Mouse (Mus musculus): Measurements from ENCODE around the gene Tssc4. TPM values are rescaled to one million over a fixed set of nuclear protein-coding genes. Genes with fewer than 3 reads are reported as not detected.
A peak's percentile ranks its signal among the peaks of the same experiment; 100 is the strongest.

The Tssc4 gene
- polyA plus RNA-seq, 1 experiment from 2014 or later = 45.7 TPM

DNA sequence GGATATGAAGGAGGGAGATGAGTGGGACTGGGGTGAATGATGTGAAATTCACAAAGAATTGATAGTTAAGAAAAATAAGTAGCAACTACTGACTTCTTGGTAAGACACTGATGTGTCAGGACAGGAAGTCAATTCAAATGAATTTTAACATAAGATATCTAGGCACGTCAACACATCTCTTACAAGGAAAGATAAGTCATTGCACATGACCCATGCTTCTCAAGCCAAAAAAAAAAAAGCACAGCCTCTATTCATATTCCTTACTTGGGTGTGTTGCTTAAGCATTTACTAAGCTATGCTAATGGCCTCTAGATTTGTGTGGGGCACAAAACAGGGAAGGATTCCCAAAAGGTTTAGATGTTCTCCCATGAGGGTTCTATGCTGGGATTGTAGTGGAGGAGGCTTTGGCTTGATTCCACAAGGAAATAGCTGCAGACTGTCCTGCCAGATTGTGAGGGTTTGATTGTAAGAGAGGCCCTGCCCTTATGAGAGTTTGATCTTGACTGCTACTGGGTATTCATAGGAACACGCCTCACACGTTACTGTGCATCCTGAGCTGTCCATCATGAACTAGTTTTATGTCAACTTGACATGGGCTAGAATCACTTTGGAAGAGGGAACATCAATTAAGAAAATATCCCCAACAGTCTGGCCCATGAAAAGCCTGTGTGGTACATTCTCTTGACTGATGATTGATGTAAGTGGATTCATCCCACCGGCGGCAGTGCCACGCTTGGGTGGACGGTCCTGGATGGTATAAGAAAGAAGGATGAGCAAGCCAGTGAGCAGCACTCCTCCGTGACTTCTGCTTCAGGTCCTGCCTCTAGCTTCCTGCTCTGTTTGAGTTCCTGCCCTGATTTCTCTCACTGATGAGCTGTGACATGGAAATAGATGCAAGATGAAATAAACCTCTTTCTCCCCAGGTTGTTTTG, 34.3 kb upstream of the Tssc4 start:
- ATAC-seq (replicated peaks; ENCODE audit: insufficient number of reproducible peaks, insufficient read depth, low FRiP score, low read depth) = no peak
- WGBS = 83% methylated on average over 8 of the region's 8 CpGs
- Histone ChIP-seq H3K9ac (no peak overlapping the region), H3K4me1 (replicated peaks) (peaks cover 14% of the 10 kb centered on the region), H3K4me3 (no peak overlapping the region), H3K27me3 (no peaks in the 10 kb centered on the region), H3K4me2 (no peak overlapping the region), H3K9me3 (replicated peaks) (no peaks in the 10 kb centered on the region), H3K27ac (no peak overlapping the region), H3K36me3 (no peaks in the 10 kb centered on the region)

DNA sequence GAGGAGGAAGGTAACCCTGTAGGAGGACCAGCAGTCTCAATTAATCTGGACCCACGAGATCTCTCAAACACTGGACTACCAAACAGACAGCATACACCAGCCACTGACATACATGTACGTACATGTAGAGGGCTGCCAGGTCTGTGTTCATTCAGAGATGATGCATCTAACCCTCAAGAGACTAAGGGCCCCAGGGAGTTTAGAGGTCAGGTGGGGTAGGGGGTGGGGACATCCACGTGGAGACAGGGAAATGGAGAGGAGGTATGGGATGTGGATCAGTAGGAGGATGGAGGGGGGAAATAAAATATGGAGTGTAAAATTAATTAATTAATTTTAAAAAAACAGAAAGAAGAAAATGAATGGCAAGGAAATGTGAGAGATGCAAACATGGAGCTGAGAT, 32.3 kb upstream of the Tssc4 start:
- Histone ChIP-seq H3K4me2 (no peak overlapping the region), H3K27ac (no peak overlapping the region), H3K4me1 (replicated peaks) (peaks cover 22% of the 10 kb centered on the region), H3K9ac (no peak overlapping the region), H3K9me3 (replicated peaks) (no peaks in the 10 kb centered on the region), H3K27me3 (no peaks in the 10 kb centered on the region), H3K4me3 (no peak overlapping the region), H3K36me3 (no peaks in the 10 kb centered on the region)
- WGBS = 84% methylated on average over 3 of the region's 3 CpGs
- no peak for ATAC-seq (replicated peaks; ENCODE audit: insufficient number of reproducible peaks, insufficient read depth, low FRiP score, low read depth)

DNA sequence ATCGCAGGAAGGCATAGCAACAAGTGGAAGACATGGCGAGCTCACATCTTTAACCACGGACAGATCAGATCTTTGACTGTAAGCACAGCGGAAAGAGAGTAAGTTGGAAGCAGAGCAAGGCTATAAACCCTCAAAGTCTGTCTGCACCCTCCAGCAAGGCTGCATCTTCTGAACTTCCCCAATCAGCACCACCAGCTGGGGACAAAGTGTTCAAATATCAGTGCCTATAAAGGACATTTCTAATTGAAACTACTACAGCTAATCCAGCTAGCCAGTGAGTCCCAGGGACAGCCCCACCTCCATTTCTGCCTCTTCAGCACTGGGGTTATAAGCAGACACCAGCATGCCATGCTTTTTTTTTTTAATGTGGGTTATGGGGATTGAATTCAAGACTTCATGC, 31.7 kb upstream of the Tssc4 start:
- H3K27ac ChIP-seq = no peak overlapping the region
- peaks cover 25% of the 10 kb centered on the region for H3K4me1 ChIP-seq (replicated peaks)
- WGBS = 89% methylated on average over 4 of the region's 4 CpGs
- no peaks in the 10 kb centered on the region for H3K36me3 ChIP-seq
- ATAC-seq (replicated peaks; ENCODE audit: insufficient number of reproducible peaks, insufficient read depth, low FRiP score, low read depth) = no peak
- no peak overlapping the region for H3K4me3 ChIP-seq
- H3K9ac ChIP-seq = no peak overlapping the region
- no peak overlapping the region for H3K4me2 ChIP-seq
- no peaks in the 10 kb centered on the region for H3K9me3 ChIP-seq (replicated peaks)
- no peaks in the 10 kb centered on the region for H3K27me3 ChIP-seq

DNA sequence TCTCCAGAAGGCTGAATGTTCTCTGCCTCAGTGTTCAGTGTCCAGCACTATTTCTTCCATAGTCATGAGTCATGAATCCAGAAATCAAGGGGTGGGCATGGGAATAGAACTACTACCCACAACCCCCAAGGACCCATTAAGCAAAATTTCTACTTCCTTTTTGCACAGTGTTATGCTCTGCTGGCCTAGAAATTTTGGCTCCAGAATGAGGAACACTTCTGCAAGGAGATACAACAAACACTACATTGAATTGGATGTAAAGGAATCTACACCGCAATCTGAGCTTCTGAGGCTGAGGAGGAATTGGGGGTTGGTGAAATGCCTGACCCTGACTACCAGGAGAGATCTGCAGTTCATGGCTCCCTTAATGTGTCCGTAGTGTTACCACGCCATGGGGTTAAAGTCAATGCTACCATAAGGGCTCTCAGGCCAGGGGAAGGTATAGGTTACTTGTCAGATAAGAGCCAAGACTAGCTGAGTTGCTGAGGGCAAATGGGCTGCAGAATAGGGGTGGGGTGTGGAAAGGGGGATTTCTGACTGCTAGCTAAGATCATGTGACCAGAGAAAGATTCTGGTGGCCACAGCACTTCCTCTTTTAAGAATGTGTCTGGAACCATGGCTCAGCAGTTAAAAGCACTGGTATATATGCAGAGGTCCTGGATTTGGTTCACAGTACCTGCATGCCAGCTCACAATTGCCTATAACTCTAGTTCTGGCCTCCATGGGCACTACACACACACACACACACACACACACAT, 30.7 kb upstream of the Tssc4 start:
- 79% methylated on average over 3 of the region's 3 CpGs for WGBS
- Histone ChIP-seq H3K4me3 (no peak overlapping the region), H3K36me3 (no peaks in the 10 kb centered on the region), H3K27ac (no peak overlapping the region), H3K4me1 (replicated peaks) (peaks cover 32% of the 10 kb centered on the region), H3K27me3 (no peaks in the 10 kb centered on the region), H3K4me2 (no peak overlapping the region), H3K9me3 (replicated peaks) (no peaks in the 10 kb centered on the region), H3K9ac (no peak overlapping the region)
- no peak for ATAC-seq (replicated peaks; ENCODE audit: insufficient number of reproducible peaks, insufficient read depth, low FRiP score, low read depth)

DNA sequence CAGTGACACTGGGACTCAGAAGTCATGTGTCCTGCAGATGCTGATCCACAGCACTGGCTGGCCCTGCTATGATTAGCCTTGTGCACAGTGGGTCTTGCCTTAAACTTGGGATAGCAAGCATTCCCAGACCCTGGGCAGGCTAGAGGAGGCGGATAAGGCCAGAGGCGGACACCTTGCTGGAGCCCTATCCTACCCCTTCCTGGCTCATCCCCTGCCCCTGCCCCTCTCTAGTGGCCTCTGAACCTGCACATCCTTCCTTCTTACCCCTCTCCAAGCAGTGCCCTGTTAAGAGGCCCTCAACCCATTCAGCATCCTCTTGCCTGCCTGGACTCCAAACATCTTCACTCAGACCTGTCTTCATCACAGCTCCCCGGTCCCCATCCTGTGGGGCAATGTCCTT, 28.5 kb upstream of the Tssc4 start:
- 82% methylated on average over 3 of the region's 3 CpGs for WGBS
- peaks cover 29% of the 10 kb centered on the region for H3K4me1 ChIP-seq (replicated peaks)
- H3K9me3 ChIP-seq (replicated peaks) = 0 out of 2 replicates have a peak, but pooled peaks cover 4% of the 10 kb centered on the region
- no peak overlapping the region for H3K9ac ChIP-seq
- H3K27me3 ChIP-seq = no peaks in the 10 kb centered on the region
- H3K36me3 ChIP-seq = no peaks in the 10 kb centered on the region
- no peak overlapping the region for H3K4me3 ChIP-seq
- no peak for ATAC-seq (replicated peaks; ENCODE audit: insufficient number of reproducible peaks, insufficient read depth, low FRiP score, low read depth)
- no peak overlapping the region for H3K4me2 ChIP-seq
- H3K27ac ChIP-seq = peak overlapping the region; percentile 75; the same call in 1 of the 2 replicates

DNA sequence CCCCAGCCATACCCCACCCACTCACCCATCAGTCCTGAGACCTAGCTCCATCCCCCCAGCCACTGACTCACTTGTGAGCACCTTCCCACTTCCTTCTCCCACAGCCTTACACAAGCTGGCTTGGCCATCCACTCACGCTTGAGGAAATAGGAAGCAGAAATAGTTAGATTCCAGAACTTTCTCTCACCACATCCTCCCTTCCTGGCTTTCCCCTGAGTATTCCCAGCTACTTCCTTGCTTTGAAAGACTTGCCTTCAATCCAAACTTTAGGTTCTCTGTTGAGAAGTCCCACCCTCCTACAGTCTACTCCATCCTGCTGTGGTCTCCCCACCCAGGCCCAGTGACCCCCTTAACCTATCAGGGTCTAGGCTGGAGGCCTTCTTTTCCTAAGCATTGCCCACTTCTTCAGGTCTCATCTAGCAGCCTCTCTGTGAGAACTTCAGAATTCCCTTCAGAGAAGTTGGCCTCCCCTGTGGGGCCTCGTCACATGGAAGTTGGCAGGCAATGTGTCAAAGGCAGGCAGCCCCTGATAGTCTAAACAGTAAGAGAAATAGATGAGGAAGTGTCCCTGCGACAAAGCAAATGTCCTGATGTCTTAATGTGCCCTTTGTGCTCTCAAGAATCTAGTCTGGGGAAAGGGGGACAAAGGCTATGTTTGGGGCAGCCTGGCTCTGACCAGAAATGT, 27.8 kb upstream of the Tssc4 start:
- Histone ChIP-seq H3K4me3 (no peak overlapping the region), H3K9ac (no peak overlapping the region), H3K4me1 (replicated peaks) (peaks cover 29% of the 10 kb centered on the region), H3K4me2 (no peak overlapping the region), H3K27ac (peak overlapping the region; percentile 75), H3K9me3 (replicated peaks) (0 out of 2 replicates have a peak, but pooled peaks cover 4% of the 10 kb centered on the region), H3K36me3 (no peaks in the 10 kb centered on the region), H3K27me3 (no peaks in the 10 kb centered on the region)
- peak; percentile 16; the same call in 1 of the 2 replicates for ATAC-seq (replicated peaks; ENCODE audit: insufficient number of reproducible peaks, insufficient read depth, low FRiP score, low read depth)
- WGBS = 44% methylated on average over 3 of the region's 3 CpGs

DNA sequence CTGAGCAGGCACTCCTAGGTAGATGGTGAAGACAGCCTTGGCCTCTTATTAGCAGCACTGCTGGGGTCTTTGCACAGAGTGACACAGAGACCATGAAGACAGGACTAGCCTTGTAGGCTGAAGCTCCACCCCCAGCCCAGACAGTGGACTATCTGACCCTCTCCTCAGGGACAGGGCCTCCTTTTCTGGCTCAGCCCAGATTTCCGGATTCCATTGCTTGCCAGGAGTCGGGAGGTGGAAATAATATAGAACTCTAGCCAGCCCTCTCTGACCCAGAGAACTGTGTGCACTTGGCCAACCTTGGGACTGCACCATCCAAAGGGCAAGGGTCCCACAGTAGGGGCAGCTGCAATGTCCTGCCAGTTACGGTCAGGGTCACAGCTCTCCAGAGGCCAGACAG, 27.0 kb upstream of the Tssc4 start:
- peak overlapping the region; percentile 5; the same call in 1 of the 2 replicates for H3K4me2 ChIP-seq
- H3K36me3 ChIP-seq = no peaks in the 10 kb centered on the region
- 0 out of 2 replicates have a peak, but pooled peaks cover 4% of the 10 kb centered on the region for H3K9me3 ChIP-seq (replicated peaks)
- peak; percentile 81 for ATAC-seq (replicated peaks; ENCODE audit: insufficient number of reproducible peaks, insufficient read depth, low FRiP score, low read depth)
- H3K9ac ChIP-seq = no peak overlapping the region
- peak overlapping the region; percentile 75 for H3K27ac ChIP-seq
- peaks cover 29% of the 10 kb centered on the region for H3K4me1 ChIP-seq (replicated peaks)
- WGBS = 33% methylated on average over 3 of the region's 3 CpGs
- H3K27me3 ChIP-seq = no peaks in the 10 kb centered on the region
- no peak overlapping the region for H3K4me3 ChIP-seq

DNA sequence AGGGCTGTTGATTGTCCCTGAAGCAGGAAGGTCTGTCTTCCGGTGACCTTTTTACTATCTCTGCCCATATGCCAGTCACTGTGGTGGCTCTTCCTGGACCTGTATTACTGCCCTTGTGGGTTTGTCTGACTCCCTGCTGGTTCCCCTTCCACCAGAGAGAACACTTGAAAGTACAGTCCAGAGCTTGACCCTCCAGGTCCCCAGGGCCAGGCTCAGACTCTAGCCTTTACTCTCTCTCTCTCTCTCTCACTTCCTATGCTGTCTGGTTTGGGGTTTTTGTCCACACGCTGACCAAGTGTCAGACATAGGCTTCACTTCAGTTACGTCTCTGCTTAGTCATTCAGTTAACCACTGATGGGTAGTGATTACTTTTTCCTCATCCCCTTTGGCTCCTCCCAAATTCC, 26.1 kb upstream of the Tssc4 start:
- WGBS = 63% methylated on average over 3 of the region's 3 CpGs
- peak overlapping the region; percentile 75 for H3K27ac ChIP-seq

DNA sequence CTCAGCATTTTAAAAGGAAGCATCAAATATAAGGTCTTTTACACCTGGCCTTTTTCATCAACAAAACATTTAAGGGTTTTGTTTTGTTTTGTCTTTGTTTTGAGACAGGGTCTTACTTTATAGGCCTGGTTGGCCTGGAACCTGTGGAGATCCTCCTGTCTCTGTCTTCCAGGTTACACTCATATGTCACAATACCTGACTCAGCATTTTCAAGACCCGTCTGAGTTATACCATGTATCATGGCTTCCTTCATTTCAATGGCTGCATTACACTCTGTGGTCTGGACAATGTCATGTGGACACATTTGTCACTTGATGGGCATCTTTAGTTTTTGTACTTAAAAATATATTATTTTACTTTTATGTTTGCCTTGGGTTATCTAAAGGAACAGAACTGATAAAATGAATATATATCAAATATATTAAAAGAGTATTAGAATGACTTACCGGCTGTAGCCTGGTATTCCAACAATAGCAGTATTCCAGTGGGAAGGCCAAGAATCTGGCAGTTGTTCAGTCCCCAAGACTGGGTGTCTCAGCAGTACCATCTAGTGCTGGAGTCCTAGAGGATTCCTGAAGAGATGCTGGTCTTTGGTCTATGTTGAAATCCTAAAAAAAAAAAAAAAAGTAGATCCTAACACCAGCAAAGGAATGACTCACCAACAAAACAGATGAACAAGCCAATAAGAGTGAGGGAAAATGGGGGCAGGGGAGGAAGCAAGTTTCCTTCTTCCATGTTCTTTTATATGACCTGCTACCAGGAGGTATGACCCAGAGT, 24.8 kb upstream of the Tssc4 start:
- no peak overlapping the region for H3K4me3 ChIP-seq
- no peaks in the 10 kb centered on the region for H3K27me3 ChIP-seq
- H3K9me3 ChIP-seq (replicated peaks) = 0 out of 2 replicates have a peak, but pooled peaks cover 4% of the 10 kb centered on the region
- WGBS = 87% methylated on average over 2 of the region's 2 CpGs
- H3K27ac ChIP-seq = no peak overlapping the region
- H3K4me2 ChIP-seq = no peak overlapping the region
- H3K9ac ChIP-seq = no peak overlapping the region
- peaks cover 31% of the 10 kb centered on the region for H3K4me1 ChIP-seq (replicated peaks)
- no peak for ATAC-seq (replicated peaks; ENCODE audit: insufficient number of reproducible peaks, insufficient read depth, low FRiP score, low read depth)
- no peaks in the 10 kb centered on the region for H3K36me3 ChIP-seq

More for the DNA sequence above, 26.1 kb upstream of the Tssc4 start:
- H3K27me3 ChIP-seq = no peaks in the 10 kb centered on the region
- H3K36me3 ChIP-seq = no peaks in the 10 kb centered on the region
- H3K9me3 ChIP-seq (replicated peaks) = 0 out of 2 replicates have a peak, but pooled peaks cover 4% of the 10 kb centered on the region
- ATAC-seq (replicated peaks; ENCODE audit: insufficient number of reproducible peaks, insufficient read depth, low FRiP score, low read depth) = no peak
- H3K4me1 ChIP-seq (replicated peaks) = peaks cover 29% of the 10 kb centered on the region
- no peak overlapping the region for H3K9ac ChIP-seq
- H3K4me3 ChIP-seq = no peak overlapping the region
- no peak overlapping the region for H3K4me2 ChIP-seq

DNA sequence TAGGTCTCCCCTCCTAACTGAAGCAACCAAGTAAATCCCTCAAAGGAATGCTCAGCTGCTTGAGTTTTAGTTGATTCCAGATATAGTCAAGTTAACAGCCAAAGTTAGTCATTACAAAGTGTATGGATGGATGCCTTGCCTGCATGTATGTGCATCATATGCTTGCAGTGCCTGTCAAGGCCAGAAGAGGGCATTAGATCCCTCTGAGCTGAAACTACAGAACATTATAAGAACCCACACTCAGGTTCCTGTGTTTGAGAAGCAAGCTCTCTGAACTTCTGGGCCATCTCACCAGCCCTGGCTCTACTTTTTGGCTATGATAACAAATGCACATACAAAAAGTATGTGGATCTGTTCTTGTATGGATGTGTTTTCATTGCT, 24.2 kb upstream of the Tssc4 start:
- 0 out of 2 replicates have a peak, but pooled peaks cover 4% of the 10 kb centered on the region for H3K9me3 ChIP-seq (replicated peaks)
- no peak overlapping the region for H3K27ac ChIP-seq
- no peak overlapping the region for H3K9ac ChIP-seq
- no peaks in the 10 kb centered on the region for H3K36me3 ChIP-seq
- no peak overlapping the region for H3K4me3 ChIP-seq
- no peaks in the 10 kb centered on the region for H3K27me3 ChIP-seq
- no peak for ATAC-seq (replicated peaks; ENCODE audit: insufficient number of reproducible peaks, insufficient read depth, low FRiP score, low read depth)
- peaks cover 37% of the 10 kb centered on the region for H3K4me1 ChIP-seq (replicated peaks)
- H3K4me2 ChIP-seq = no peak overlapping the region

Data from heart, embryonic 15.5 days (tissue).